Mouse (Mus musculus) liver, embryonic 14.5 days (tissue): ENCODE measurements at regions not wholly inside any gene's neighbourhood (a gene's known extent, or its start where the extent isn't known, plus 50 kb on each side); places are given as distances from the start of the nearest gene placed in this dataset.

Experiments
- CTCF ChIP-seq: IDR thresholded peaks from 2 replicates; pipeline ENCODE4 v1.5.1; 2016; ENCODE audit warnings: antibody characterized with exemption, low read depth, control low read depth
- EP300 ChIP-seq: IDR thresholded peaks from 2 replicates; pipeline ENCODE4 v1.6.1; 2016; ENCODE audit warnings: antibody characterized with exemption, low read depth

GRCm38 (mm10) chr15:51286352-51286751 lies 2598.4 kb upstream of the Gm7489 start:
- no peak for TF ChIP-seq EP300
- TF ChIP-seq CTCF = no peak
